Mouse (Mus musculus) cerebellum, adult 2 months (tissue): Measurements from ENCODE around the gene Cdc42ep1.

Experiments
- CTCF ChIP-seq: fragments of 200-500 bp; IDR thresholded peaks from 2 replicates; pipeline ENCODE4 v1.5.1; 2011; ENCODE audit warnings: low read depth, mild to moderate bottlenecking, control low read depth, low read length, moderate library complexity, borderline replicate concordance; ENCODE audit not compliant: insufficient read depth
- POLR2A ChIP-seq: fragments of 200-500 bp; IDR thresholded peaks from 2 replicates; pipeline ENCODE4 v1.6.1; 2011; ENCODE audit warnings: low read length, control low read depth, borderline replicate concordance; ENCODE audit not compliant: insufficient read depth

- TF ChIP-seq CTCF (no peak), POLR2A (no peak)
Observed at GRCm38 (mm10) chr15:78896149-78896548, 53.7 kb downstream of the Cdc42ep1 start.
